Mouse (Mus musculus): ENCODE measurements around the gene Pim1.

The Pim1 gene

GRCm38 (mm10) chr17:29528568-29529187 is 38.1 kb downstream of the Pim1 start:
- DNase-seq: no peak

- DNase-seq: no peak
These were observed 40.0 kb downstream of the Pim1 start for GRCm38 (mm10) chr17:29530508-29530907.

GRCm38 (mm10) chr17:29531278-29531677 is 40.7 kb downstream of the Pim1 start:
- no peak for DNase-seq

GRCm38 (mm10) chr17:29531757-29532384 is 41.3 kb downstream of the Pim1 start:
- DNase-seq: no peak

GRCm38 (mm10) chr17:29533866-29534265 is 43.3 kb downstream of the Pim1 start:
- no peak for DNase-seq

GRCm38 (mm10) chr17:29540426-29540825 is 49.9 kb downstream of the Pim1 start:
- DNase-seq: no peak

GRCm38 (mm10) chr17:29541419-29541818 is 50.9 kb downstream of the Pim1 start:
- DNase-seq: peak; percentile 69

- peak; percentile 61 for DNase-seq
These were observed 52.5 kb downstream of the Pim1 start for GRCm38 (mm10) chr17:29542831-29543690.

GRCm38 (mm10) chr17:29544064-29544463 is 53.5 kb downstream of the Pim1 start:
- no peak for DNase-seq

GRCm38 (mm10) chr17:29545241-29545640 is 54.7 kb downstream of the Pim1 start:
- no peak for DNase-seq

Measured in cerebellum, adult 9-10 months (tissue).